Mouse (Mus musculus): ENCODE data around the gene Ctsll3.

DNA sequence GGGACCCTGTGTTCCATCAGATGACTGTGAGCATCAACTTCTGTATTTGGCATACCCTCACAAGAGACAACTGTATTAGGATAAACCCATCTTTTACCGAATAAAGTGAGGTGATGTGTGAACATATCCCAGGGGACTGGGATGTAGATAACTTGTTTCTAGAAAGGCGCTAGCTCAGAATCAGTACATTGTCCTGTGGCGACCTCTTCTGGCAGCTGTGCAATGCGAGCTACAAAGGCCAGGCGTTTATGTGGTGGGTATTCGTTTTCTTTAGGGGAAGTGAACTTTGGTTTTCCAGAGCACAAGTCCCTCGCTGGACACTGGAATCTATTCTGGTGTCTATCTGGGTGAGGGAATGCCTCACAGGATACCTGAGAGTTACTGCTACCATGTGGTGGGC is 16.8 kb upstream of the Ctsll3 start:
- TF ChIP-seq CTCF (IDR thresholded peaks at IDR 0.05; ENCODE audit: control insufficient read depth, insufficient read depth, low read length) (0 out of 2 replicates have a peak, but pooled peaks have one; percentile 24), POLR2A (IDR thresholded peaks at IDR 0.05; ENCODE audit: borderline replicate concordance, control insufficient read depth, low read depth, low read length) (no peak)
